8 mouse cellular contexts compared by ENCODE assay signal in the genomic region with DNA sequence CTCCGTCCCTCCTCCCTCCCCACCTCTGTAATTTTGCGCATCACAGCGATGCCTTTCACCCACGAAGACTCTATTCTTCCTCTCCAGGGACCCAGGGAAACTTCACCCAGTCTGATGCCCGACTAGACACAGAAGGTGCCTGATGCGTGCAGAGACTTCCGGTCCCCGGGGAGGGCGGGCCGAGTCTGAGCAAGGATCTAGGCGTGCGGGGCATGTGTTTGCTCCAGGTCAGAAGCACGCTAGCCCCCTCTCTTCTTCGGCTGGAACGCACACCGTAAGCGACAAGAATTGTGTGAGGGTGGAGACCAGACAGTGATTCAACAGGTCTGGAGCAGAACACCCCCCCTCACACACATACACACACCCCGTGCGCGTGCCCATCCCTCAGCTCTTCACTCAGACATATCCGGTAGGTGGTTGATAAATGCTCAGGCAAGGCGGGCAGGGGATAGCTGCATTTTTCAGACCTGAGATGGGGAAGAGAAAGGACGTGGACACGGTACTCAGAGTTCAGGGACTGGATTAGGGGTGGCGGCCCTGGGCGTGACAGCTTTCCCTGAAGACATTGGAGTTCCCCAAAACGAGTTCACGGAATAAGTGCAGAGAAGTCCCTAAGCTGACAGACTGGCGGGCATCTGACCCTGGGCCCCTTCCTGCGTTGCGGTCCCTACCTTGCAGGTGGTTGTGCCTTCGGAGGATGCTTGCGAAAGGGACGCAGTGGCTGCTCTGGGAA. TPM values are rescaled to one million over a fixed set of nuclear protein-coding genes. Genes with fewer than 3 reads are reported as not detected.
DNase-seq lines count a peak whose midpoint lies in the region; ATAC-seq and TF ChIP-seq lines count a peak whose summit lies in the region.

No protein-coding gene starts in this region.

- H3K9ac ChIP-seq in forebrain, postnatal 0 days = peak overlapping the region; percentile 31
- H3K9ac ChIP-seq in midbrain, embryonic 12.5 days (replicated peaks) = peak overlapping the region; percentile 51

- H3K27me3 ChIP-seq in forebrain, postnatal 0 days (ENCODE audit: insufficient read depth, low read length) = no peaks in the 10 kb centered on the region; the same call in 1 of the 2 replicates
- H3K27me3 ChIP-seq in limb, embryonic 10.5 days (ENCODE audit: low read depth, poor library complexity, severe bottlenecking) = no peaks in the 10 kb centered on the region
- peaks cover 36% of the 10 kb centered on the region for H3K27me3 ChIP-seq in midbrain, embryonic 12.5 days

- no peaks in the 10 kb centered on the region for H3K9me3 ChIP-seq in forebrain, postnatal 0 days (ENCODE audit: low read length)
- no peaks in the 10 kb centered on the region for H3K9me3 ChIP-seq in limb, embryonic 10.5 days (replicated peaks)
- H3K9me3 ChIP-seq in midbrain, embryonic 12.5 days = no peaks in the 10 kb centered on the region

- peaks cover 39% of the 10 kb centered on the region for H3K36me3 ChIP-seq in forebrain, postnatal 0 days (ENCODE audit: insufficient read depth)
- peaks cover 40% of the 10 kb centered on the region for H3K36me3 ChIP-seq in limb, embryonic 10.5 days
- H3K36me3 ChIP-seq in midbrain, embryonic 12.5 days = peaks cover 31% of the 10 kb centered on the region

- peak; percentile 60 to 76 for DNase-seq in adrenal gland, adult (ENCODE audit: inconsistent age in 2 of 2, low spot score in 1 of 2)
- DNase-seq in adrenal gland, postnatal 4 days (ENCODE audit: low spot score in 2 of 2) = no peak
- DNase-seq in NIH3T3 (ENCODE audit: low read depth) = peak; percentile 55
- no peak for DNase-seq in forebrain, postnatal 0 days
- DNase-seq in limb, embryonic 10.5 days (ENCODE audit: low spot score) = peak; percentile 61
- peak; percentile 68 for DNase-seq in testis, postnatal 10 days (ENCODE audit: low spot score)
- no peak for DNase-seq in ovary, adult 18-20 months (ENCODE audit: low spot score)

- WGBS in forebrain, postnatal 0 days = 5% methylated on average over 34 of the region's 34 CpGs
- WGBS in limb, embryonic 10.5 days = 2% methylated on average over 34 of the region's 34 CpGs
- 2% methylated on average over 34 of the region's 34 CpGs for WGBS in midbrain, embryonic 12.5 days

- no peak overlapping the region for H3K27ac ChIP-seq in forebrain, postnatal 0 days (ENCODE audit: low read depth, low read length)
- peak overlapping the region; percentile 71 for H3K27ac ChIP-seq in limb, embryonic 10.5 days
- H3K27ac ChIP-seq in midbrain, embryonic 12.5 days (replicated peaks) = no peak overlapping the region

- H3K4me3 ChIP-seq in forebrain, postnatal 0 days (ENCODE audit: low read depth, low read length) = peak overlapping the region; percentile 13
- H3K4me3 ChIP-seq in limb, embryonic 10.5 days = peak overlapping the region; percentile 55
- H3K4me3 ChIP-seq in midbrain, embryonic 12.5 days = peak overlapping the region; percentile 32

- peak overlapping the region; percentile 46 for H3K4me2 ChIP-seq in forebrain, postnatal 0 days (ENCODE audit: low read depth)
- peak overlapping the region; percentile 55 for H3K4me2 ChIP-seq in midbrain, embryonic 12.5 days (replicated peaks)

- no peak for TF ChIP-seq CTCF in forebrain, postnatal 0 days (IDR thresholded peaks at IDR 0.05; ENCODE audit: low read depth)

- no peak for ATAC-seq in forebrain, postnatal 0 days
- no peak for ATAC-seq in midbrain, embryonic 12.5 days (ENCODE audit: low FRiP score, low read depth)

- H3K4me1 ChIP-seq in forebrain, postnatal 0 days (ENCODE audit: insufficient read depth) = 0 out of 2 replicates have a peak, but pooled peaks cover 5% of the 10 kb centered on the region
- peaks cover 33% of the 10 kb centered on the region for H3K4me1 ChIP-seq in limb, embryonic 10.5 days
- peaks cover 19% of the 10 kb centered on the region for H3K4me1 ChIP-seq in midbrain, embryonic 12.5 days

RNA-seq across cellular contexts. Expression of gene Mpv17l2, which starts 5.3 kb away (rescaled TPM):
- 100 to 1,000 TPM in 1 of 2 experiments, 10 to 100 TPM in 1; 93.1 to 109 TPM for total RNA-seq in adrenal gland, postnatal 4 days (2021)
- 33.7 and 39.9 TPM in 2 replicates for total RNA-seq in forebrain, postnatal 0 days (2014; rRNA removed)
- 60.4 and 61.9 TPM in 2 replicates for polyA plus RNA-seq in forebrain, postnatal 0 days (2015; fragmentation: Nextera tagmentation; extraction: Ambion mirVana)
- polyA plus RNA-seq in limb, embryonic 10.5 days (2016; fragmentation: Nextera tagmentation; extraction: Ambion mirVana) = 25.2 and 29.9 TPM in 2 replicates
- 35.4 and 37.3 TPM in 2 replicates for polyA plus RNA-seq in midbrain, embryonic 12.5 days (2016; fragmentation: Nextera tagmentation; extraction: Ambion mirVana)

RNA-seq across cellular contexts. Expression of gene Pik3r2, which starts 10.5 kb away (rescaled TPM):
- total RNA-seq in adrenal gland, postnatal 4 days (2021) = 10 to 100 TPM; 72.0 to 78.8 TPM
- total RNA-seq in forebrain, postnatal 0 days (2014; rRNA removed) = 160 and 170 TPM in 2 replicates
- polyA plus RNA-seq in forebrain, postnatal 0 days (2015; fragmentation: Nextera tagmentation; extraction: Ambion mirVana) = 147 and 153 TPM in 2 replicates
- polyA plus RNA-seq in limb, embryonic 10.5 days (2016; fragmentation: Nextera tagmentation; extraction: Ambion mirVana) = 92.7 and 100 TPM in 2 replicates
- 73.4 and 74.6 TPM in 2 replicates for polyA plus RNA-seq in midbrain, embryonic 12.5 days (2016; fragmentation: Nextera tagmentation; extraction: Ambion mirVana)

RNA-seq across cellular contexts. Expression of gene Rab3a, which starts 11.5 kb away (rescaled TPM):
- total RNA-seq in adrenal gland, postnatal 4 days (2021) = 10 to 100 TPM; 58.9 to 59.7 TPM
- 450 and 499 TPM in 2 replicates for total RNA-seq in forebrain, postnatal 0 days (2014; rRNA removed)
- 632 and 673 TPM in 2 replicates for polyA plus RNA-seq in forebrain, postnatal 0 days (2015; fragmentation: Nextera tagmentation; extraction: Ambion mirVana)
- 7.1 and 10.8 TPM in 2 replicates for polyA plus RNA-seq in limb, embryonic 10.5 days (2016; fragmentation: Nextera tagmentation; extraction: Ambion mirVana)
- 98.9 and 102 TPM in 2 replicates for polyA plus RNA-seq in midbrain, embryonic 12.5 days (2016; fragmentation: Nextera tagmentation; extraction: Ambion mirVana)

RNA-seq across cellular contexts. Expression of gene Mast3, which starts 38.9 kb away (rescaled TPM):
- 10 to 100 TPM; 34.5 to 40.9 TPM for total RNA-seq in adrenal gland, postnatal 4 days (2021)
- 26.2 and 60.0 TPM in 2 replicates for total RNA-seq in forebrain, postnatal 0 days (2014; rRNA removed)
- 20.3 and 25.2 TPM in 2 replicates for polyA plus RNA-seq in forebrain, postnatal 0 days (2015; fragmentation: Nextera tagmentation; extraction: Ambion mirVana)
- 12.7 and 17.1 TPM in 2 replicates for polyA plus RNA-seq in limb, embryonic 10.5 days (2016; fragmentation: Nextera tagmentation; extraction: Ambion mirVana)
- polyA plus RNA-seq in midbrain, embryonic 12.5 days (2016; fragmentation: Nextera tagmentation; extraction: Ambion mirVana) = 17.1 and 18.0 TPM in 2 replicates

RNA-seq across cellular contexts. Expression of gene Il12rb1, which starts 42.2 kb away (rescaled TPM):
- total RNA-seq in adrenal gland, postnatal 4 days (2021) = under 1 TPM; 0.22 to 0.37 TPM
- 0.05 TPM in 1 of 2 replicates, not detected in the other for total RNA-seq in forebrain, postnatal 0 days (2014; rRNA removed)
- not detected in 2 replicates for polyA plus RNA-seq in forebrain, postnatal 0 days (2015; fragmentation: Nextera tagmentation; extraction: Ambion mirVana)
- polyA plus RNA-seq in limb, embryonic 10.5 days (2016; fragmentation: Nextera tagmentation; extraction: Ambion mirVana) = not detected in 2 replicates
- polyA plus RNA-seq in midbrain, embryonic 12.5 days (2016; fragmentation: Nextera tagmentation; extraction: Ambion mirVana) = 0.08 TPM in 1 of 2 replicates, not detected in the other

Comparison
In these comparisons a context has a peak if more than half of its experiments do, and no peak if none do; other contexts are left out.
1. DNase-seq: peak in adrenal gland, adult (2 of 2), NIH3T3 (single experiment), limb, embryonic 10.5 days (single experiment) and testis, postnatal 10 days (single experiment); none in adrenal gland, postnatal 4 days (0 of 2), forebrain, postnatal 0 days (single experiment) and ovary, adult 18-20 months (single experiment).
2. Peak in every context shown above with its lines, with median percentiles within 50 percentile points of each other: H3K4me3 ChIP-seq.